Mouse (Mus musculus): Measurements from ENCODE around the gene 9230104L09Rik. TPM values are rescaled to one million over a fixed set of nuclear protein-coding genes. Genes with fewer than 3 reads are reported as not detected.

Gene 9230104L09Rik
- not detected in 2 replicates for polyA plus RNA-seq (2015; fragmentation: Nextera tagmentation; extraction: Ambion mirVana)

GRCm38 (mm10) chr2:148864966-148865365, at the start of gene 9230104L09Rik:
9230104L09Rik (minus strand) TSS chr2:148865038.
- Histone ChIP-seq H3K27ac (ENCODE audit: low read depth) (no peak within 1 kb of the TSS), H3K9me3 (ENCODE audit: low read length) (no peaks in the 10 kb centered on the region), H3K9ac (replicated peaks) (no peak within 1 kb of the TSS), H3K36me3 (replicated peaks; ENCODE audit: insufficient read depth, low read length) (no peaks in the 10 kb centered on the region), H3K27me3 (ENCODE audit: insufficient read depth, low read length) (no peaks in the 10 kb centered on the region), H3K4me2 (ENCODE audit: low read depth, low read length) (no peak within 1 kb of the TSS), H3K4me1 (ENCODE audit: insufficient read depth) (no peaks in the 10 kb centered on the region), H3K4me3 (ENCODE audit: low read depth, low read length) (no peak within 1 kb of the TSS)
- TF ChIP-seq EP300 (IDR thresholded peaks at IDR 0.05; ENCODE audit: low read depth): no peak
- no peak for TF ChIP-seq CTCF (IDR thresholded peaks at IDR 0.05; ENCODE audit: low read depth)
- no peak for ATAC-seq
- 58% methylated on average over 2 of the region's 2 CpGs for WGBS (ENCODE audit: insufficient replicate concordance)
- no peak for DNase-seq

- DNase-seq (peak; percentile 65), ATAC-seq (peak; percentile 82)
- 1% methylated on average over 5 of the region's 5 CpGs for WGBS (ENCODE audit: insufficient replicate concordance)
- Histone ChIP-seq H3K36me3 (replicated peaks; ENCODE audit: insufficient read depth, low read length) (no peaks in the 10 kb centered on the region), H3K4me3 (ENCODE audit: low read depth, low read length) (no peak overlapping the region), H3K4me1 (ENCODE audit: insufficient read depth) (no peaks in the 10 kb centered on the region), H3K27ac (ENCODE audit: low read depth) (no peak overlapping the region), H3K9ac (replicated peaks) (no peak overlapping the region), H3K4me2 (ENCODE audit: low read depth, low read length) (0 out of 2 replicates have a peak overlapping the region, but pooled peaks have one; percentile 51), H3K9me3 (ENCODE audit: low read length) (no peaks in the 10 kb centered on the region), H3K27me3 (ENCODE audit: insufficient read depth, low read length) (no peaks in the 10 kb centered on the region)
- TF ChIP-seq EP300 (IDR thresholded peaks at IDR 0.05; ENCODE audit: low read depth) (no peak), CTCF (IDR thresholded peaks at IDR 0.05; ENCODE audit: low read depth) (peak; percentile 92)
These were observed 37.4 kb upstream of the 9230104L09Rik start for GRCm38 (mm10) chr2:148902286-148902685.

GRCm38 (mm10) chr2:148900305-148900704, 35.5 kb upstream of the 9230104L09Rik start:
- Histone ChIP-seq H3K9me3 (ENCODE audit: low read length) (no peaks in the 10 kb centered on the region), H3K36me3 (replicated peaks; ENCODE audit: insufficient read depth, low read length) (no peaks in the 10 kb centered on the region), H3K4me3 (ENCODE audit: low read depth, low read length) (no peak overlapping the region), H3K27ac (ENCODE audit: low read depth) (no peak overlapping the region), H3K4me1 (ENCODE audit: insufficient read depth) (no peaks in the 10 kb centered on the region), H3K9ac (replicated peaks) (no peak overlapping the region), H3K27me3 (ENCODE audit: insufficient read depth, low read length) (no peaks in the 10 kb centered on the region), H3K4me2 (ENCODE audit: low read depth, low read length) (no peak overlapping the region)
- TF ChIP-seq CTCF (IDR thresholded peaks at IDR 0.05; ENCODE audit: low read depth) (no peak), EP300 (IDR thresholded peaks at IDR 0.05; ENCODE audit: low read depth) (no peak)
- no peak for DNase-seq
- 48% methylated on average over 4 of the region's 4 CpGs for whole genome bisulfite sequencing (ENCODE audit: insufficient replicate concordance)
- no peak for ATAC-seq

- Histone ChIP-seq H3K4me3 (ENCODE audit: low read depth, low read length) (no peak overlapping the region), H3K4me2 (ENCODE audit: low read depth, low read length) (no peak overlapping the region), H3K4me1 (ENCODE audit: insufficient read depth) (no peaks in the 10 kb centered on the region), H3K27ac (ENCODE audit: low read depth) (no peak overlapping the region), H3K36me3 (replicated peaks; ENCODE audit: insufficient read depth, low read length) (no peaks in the 10 kb centered on the region), H3K9ac (replicated peaks) (no peak overlapping the region), H3K9me3 (ENCODE audit: low read length) (no peaks in the 10 kb centered on the region), H3K27me3 (ENCODE audit: insufficient read depth, low read length) (no peaks in the 10 kb centered on the region)
- ATAC-seq (no peak), DNase-seq (no peak)
- 53% methylated on average over 1 of the region's 1 CpGs for WGBS (ENCODE audit: insufficient replicate concordance)
- TF ChIP-seq EP300 (IDR thresholded peaks at IDR 0.05; ENCODE audit: low read depth) (no peak), CTCF (IDR thresholded peaks at IDR 0.05; ENCODE audit: low read depth) (no peak)
These were observed 31.4 kb upstream of the 9230104L09Rik start for GRCm38 (mm10) chr2:148896219-148896618.

- no peaks in the 10 kb centered on the region for H3K9me3 ChIP-seq (ENCODE audit: low read length)
- DNase-seq: no peak
- no peak for TF ChIP-seq EP300 (IDR thresholded peaks at IDR 0.05; ENCODE audit: low read depth)
- no peak for TF ChIP-seq CTCF (IDR thresholded peaks at IDR 0.05; ENCODE audit: low read depth)
- H3K27me3 ChIP-seq (ENCODE audit: insufficient read depth, low read length): 0 out of 2 replicates have a peak, but pooled peaks cover 6% of the 10 kb centered on the region
- H3K36me3 ChIP-seq (replicated peaks; ENCODE audit: insufficient read depth, low read length): no peaks in the 10 kb centered on the region
- no peak overlapping the region for H3K4me3 ChIP-seq (ENCODE audit: low read depth, low read length)
- H3K27ac ChIP-seq (ENCODE audit: low read depth): no peak overlapping the region
- ATAC-seq: no peak
- H3K4me1 ChIP-seq (ENCODE audit: insufficient read depth): no peaks in the 10 kb centered on the region
- no peak overlapping the region for H3K4me2 ChIP-seq (ENCODE audit: low read depth, low read length)
- H3K9ac ChIP-seq (replicated peaks): no peak overlapping the region
These were observed 28.3 kb upstream of the 9230104L09Rik start for GRCm38 (mm10) chr2:148893107-148893506.

GRCm38 (mm10) chr2:148890021-148890851, 25.4 kb upstream of the 9230104L09Rik start:
- ATAC-seq (no peak), DNase-seq (no peak)
- 78% methylated on average over 5 of the region's 5 CpGs for WGBS (ENCODE audit: insufficient replicate concordance)
- Histone ChIP-seq H3K27me3 (ENCODE audit: insufficient read depth, low read length) (0 out of 2 replicates have a peak, but pooled peaks cover 6% of the 10 kb centered on the region), H3K27ac (ENCODE audit: low read depth) (no peak overlapping the region), H3K4me3 (ENCODE audit: low read depth, low read length) (no peak overlapping the region), H3K36me3 (replicated peaks; ENCODE audit: insufficient read depth, low read length) (no peaks in the 10 kb centered on the region), H3K9ac (replicated peaks) (no peak overlapping the region), H3K9me3 (ENCODE audit: low read length) (no peaks in the 10 kb centered on the region), H3K4me1 (ENCODE audit: insufficient read depth) (no peaks in the 10 kb centered on the region), H3K4me2 (ENCODE audit: low read depth, low read length) (no peak overlapping the region)
- TF ChIP-seq CTCF (IDR thresholded peaks at IDR 0.05; ENCODE audit: low read depth) (no peak), EP300 (IDR thresholded peaks at IDR 0.05; ENCODE audit: low read depth) (no peak)
